Mouse (Mus musculus) cerebellum, postnatal 25 days (tissue): ENCODE results near the gene Prex1.

Source experiments
- DNase-seq, 2 experiments: peaks; one replicate each; pipeline ENCODE4 v3.0.0; 2021; ENCODE audit warnings: mixed read lengths in 2 of 2

Prex1 gene

GRCm38 (mm10) chr2:166720416-166720815, 6.8 kb upstream of the Prex1 start:
- no peak for DNase-seq

GRCm38 (mm10) chr2:166719930-166720305, 6.3 kb upstream of the Prex1 start:
- DNase-seq = no peak

- no peak for DNase-seq
Observed at GRCm38 (mm10) chr2:166719301-166719929, 5.8 kb upstream of the Prex1 start.

- DNase-seq = no peak
Observed at GRCm38 (mm10) chr2:166716067-166716466, 2.4 kb upstream of the Prex1 start.

- no peak for DNase-seq
Observed at GRCm38 (mm10) chr2:166714427-166714699, 731 bp upstream of the Prex1 start.

GRCm38 (mm10) chr2:166712801-166713689, 587 bp downstream of the Prex1 start:
- no peak for DNase-seq

- no peak for DNase-seq
Observed at GRCm38 (mm10) chr2:166712310-166712709, 1.3 kb downstream of the Prex1 start.

GRCm38 (mm10) chr2:166711681-166712132, 1.9 kb downstream of the Prex1 start:
- DNase-seq = no peak

GRCm38 (mm10) chr2:166709883-166710282, 3.7 kb downstream of the Prex1 start:
- DNase-seq = no peak

GRCm38 (mm10) chr2:166708304-166708703, 5.3 kb downstream of the Prex1 start:
- DNase-seq = no peak

- no peak for DNase-seq
Observed at GRCm38 (mm10) chr2:166706526-166706925, 7.1 kb downstream of the Prex1 start.

GRCm38 (mm10) chr2:166703491-166703890, 10.1 kb downstream of the Prex1 start:
- no peak for DNase-seq

- no peak for DNase-seq
Observed at GRCm38 (mm10) chr2:166702113-166702445, 11.6 kb downstream of the Prex1 start.

- no peak for DNase-seq
Observed at GRCm38 (mm10) chr2:166701248-166702112, 12.2 kb downstream of the Prex1 start.

- no peak for DNase-seq
Observed at GRCm38 (mm10) chr2:166700732-166701131, 12.9 kb downstream of the Prex1 start.

- DNase-seq = no peak
Observed at GRCm38 (mm10) chr2:166700116-166700515, 13.5 kb downstream of the Prex1 start.

GRCm38 (mm10) chr2:166699552-166699951, 14.1 kb downstream of the Prex1 start:
- DNase-seq = no peak

GRCm38 (mm10) chr2:166694616-166695015, 19.0 kb downstream of the Prex1 start:
- DNase-seq = no peak

- no peak for DNase-seq
Observed at GRCm38 (mm10) chr2:166693394-166693793, 20.2 kb downstream of the Prex1 start.

- DNase-seq = peak; percentile 53 to 64
Observed at GRCm38 (mm10) chr2:166691602-166692509, 21.8 kb downstream of the Prex1 start.

GRCm38 (mm10) chr2:166686917-166687316, 26.7 kb downstream of the Prex1 start:
- DNase-seq = no peak

GRCm38 (mm10) chr2:166685824-166686223, 27.8 kb downstream of the Prex1 start:
- DNase-seq = no peak
